Mouse (Mus musculus) midbrain, embryonic 15.5 days (tissue): ENCODE results near the gene Apbb1. TPM values are rescaled to one million over a fixed set of nuclear protein-coding genes. Genes with fewer than 3 reads are reported as not detected.

Experiments used
- ATAC-seq: fragments of 200-750 bp; cut with Nextera tagmentation; replicated peaks from 2 replicates; pipeline ENCODE4 v1.8.0; 2017; ENCODE audit warnings: moderate TSS enrichment
- H3K27ac ChIP-seq: fragments of 300-500 bp; sonication (generic); 2 replicates; pipeline ENCODE4 v1.5.1; 2015; ENCODE audit warnings: mild to moderate bottlenecking, inconsistent platforms
- H3K27me3 ChIP-seq: fragments of 300-500 bp; sonication (generic); replicated peaks from 2 replicates; pipeline ENCODE4 v1.6.1; 2015; ENCODE audit warnings: inconsistent platforms
- H3K36me3 ChIP-seq: fragments of 300-500 bp; sonication (generic); replicated peaks from 2 replicates; pipeline ENCODE4 v1.6.1; 2015; ENCODE audit warnings: inconsistent platforms
- H3K4me1 ChIP-seq: fragments of 300-500 bp; sonication (generic); 2 replicates; pipeline ENCODE4 v1.6.1; 2015; ENCODE audit warnings: inconsistent platforms
- H3K4me2 ChIP-seq: fragments of 300-500 bp; sonication (generic); 2 replicates; pipeline ENCODE4 v1.6.1; 2015; ENCODE audit warnings: inconsistent platforms, mild to moderate bottlenecking, moderate library complexity
- H3K4me3 ChIP-seq: fragments of 300-500 bp; sonication (generic); 2 replicates; pipeline ENCODE4 v1.5.1; 2015; ENCODE audit warnings: mild to moderate bottlenecking, inconsistent platforms
- H3K9ac ChIP-seq: fragments of 300-500 bp; sonication (generic); 2 replicates; pipeline ENCODE4 v1.6.1; 2015; ENCODE audit warnings: mild to moderate bottlenecking, inconsistent platforms
- H3K9me3 ChIP-seq: fragments of 300-500 bp; sonication (generic); 2 replicates; pipeline ENCODE4 v1.6.1; 2016; ENCODE audit warnings: inconsistent platforms
- WGBS: fragments of 180-500 bp; shearing (Covaris S2); methylation state at CpG from one replicate; pipeline ENCODE4 v1.1.7; 2015; ENCODE audit warnings: mixed read lengths; 5-methylcytosine and 5-hydroxymethylcytosine counted together
- polyA plus RNA-seq: library from polyadenylated mRNA; unstranded; fragments of >200 nt; fragmentation: Nextera tagmentation; extraction: Ambion mirVana; gene quantifications from 2 replicates; pipeline ENCODE4 v1.2.1, GENCODE M21; 2015

Gene Apbb1
- polyA plus RNA-seq, 1 experiment from 2014 or later = 319 TPM

DNA sequence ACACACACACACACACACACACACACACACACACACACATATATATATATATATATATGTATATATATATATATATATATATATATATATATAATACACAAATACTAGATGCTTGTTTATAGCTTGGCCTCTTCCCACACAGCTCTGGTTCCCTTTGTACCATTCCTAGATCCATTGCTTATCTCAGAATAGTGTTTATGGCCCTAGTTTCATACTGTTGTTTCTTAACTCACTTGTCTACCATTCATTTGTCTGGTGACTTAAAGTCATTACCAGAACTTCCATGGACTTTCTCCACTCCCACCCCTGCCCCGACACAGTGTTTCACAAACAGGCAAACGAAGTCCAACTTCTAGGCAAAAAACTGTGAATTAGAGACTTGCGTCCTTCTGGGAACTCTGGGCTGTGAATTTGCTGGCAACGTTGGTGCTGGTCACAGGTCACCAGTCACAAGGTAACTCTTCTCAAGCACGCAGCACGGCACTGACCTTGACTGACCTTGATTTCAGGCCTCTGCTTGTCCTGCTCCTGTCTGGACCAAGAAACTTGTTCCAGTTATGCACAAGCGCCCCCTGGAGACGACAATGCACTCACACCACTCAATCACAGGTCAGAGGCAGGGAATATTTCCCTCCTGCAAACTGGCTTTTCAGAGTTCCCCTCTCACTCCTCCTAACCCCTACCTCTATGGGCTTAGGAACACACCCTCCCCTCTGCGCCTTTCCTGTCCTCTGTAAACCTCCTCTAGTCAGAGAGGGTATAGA is 21.6 kb upstream of the Apbb1 start:
- Histone ChIP-seq H3K4me1 (no peaks in the 10 kb centered on the region), H3K9ac (no peak overlapping the region), H3K36me3 (no peaks in the 10 kb centered on the region), H3K4me3 (no peak overlapping the region), H3K4me2 (no peak overlapping the region), H3K9me3 (0 out of 2 replicates have a peak, but pooled peaks cover 3% of the 10 kb centered on the region), H3K27ac (no peak overlapping the region), H3K27me3 (no peaks in the 10 kb centered on the region)
- 0 out of 2 replicates have a peak, but pooled peaks have one; percentile 58 for ATAC-seq
- WGBS = 34% methylated on average over 9 of the region's 9 CpGs

DNA sequence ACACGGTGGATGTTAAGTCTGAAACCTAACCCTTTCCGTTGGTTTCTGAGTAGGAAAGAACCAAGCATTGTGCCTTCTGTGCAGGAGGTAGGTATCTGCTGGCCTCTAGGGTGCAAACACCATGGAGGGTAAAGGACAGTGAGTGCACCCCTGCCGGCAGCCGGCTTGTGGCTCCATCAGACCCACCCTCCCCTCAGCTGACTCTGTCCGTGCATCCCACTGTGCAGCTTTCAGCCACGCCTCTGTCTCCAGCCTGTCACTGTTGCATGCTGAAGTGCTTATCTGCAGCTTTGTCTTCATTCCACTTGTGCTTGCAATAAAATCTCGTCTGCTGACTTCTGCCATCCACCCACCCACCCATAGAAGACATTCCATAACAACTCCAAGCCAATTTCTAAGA is 8.6 kb upstream of the Apbb1 start:
- Histone ChIP-seq H3K4me3 (no peak overlapping the region), H3K9ac (no peak overlapping the region), H3K4me1 (no peaks in the 10 kb centered on the region), H3K4me2 (no peak overlapping the region), H3K36me3 (no peaks in the 10 kb centered on the region), H3K27me3 (no peaks in the 10 kb centered on the region), H3K9me3 (no peaks in the 10 kb centered on the region), H3K27ac (no peak overlapping the region)
- no peak for ATAC-seq
- WGBS = 17% methylated on average over 7 of the region's 7 CpGs

DNA sequence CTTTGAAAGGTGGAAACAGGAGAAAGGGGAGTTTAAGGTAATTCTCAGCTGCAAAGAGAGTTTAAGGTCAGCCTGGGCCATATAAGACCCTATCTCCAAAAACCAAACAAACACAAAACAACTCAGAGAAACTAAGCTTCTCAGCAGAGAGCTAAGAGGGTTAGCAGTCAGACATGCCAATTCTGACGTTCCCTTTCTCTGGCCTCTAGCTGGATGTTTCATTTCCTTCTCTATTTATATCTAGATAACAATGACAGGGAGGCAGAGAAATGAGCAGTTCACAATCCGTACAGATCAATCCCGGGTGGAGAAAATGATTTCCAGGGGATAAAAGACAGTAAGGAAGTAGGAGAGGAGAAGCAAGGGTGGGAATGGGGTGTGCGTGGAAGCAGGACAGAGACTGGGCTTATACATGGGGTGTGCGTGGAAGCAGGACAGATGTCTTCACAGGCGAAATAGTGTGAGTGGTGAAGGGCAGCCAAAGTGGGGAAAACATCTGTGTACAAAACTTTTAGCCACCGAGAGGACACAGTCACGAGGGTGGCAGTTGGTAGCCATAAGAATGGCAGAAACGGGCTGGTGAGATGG is 7.0 kb upstream of the Apbb1 start:
- H3K4me2 ChIP-seq = no peak overlapping the region
- ATAC-seq = no peak
- no peaks in the 10 kb centered on the region for H3K36me3 ChIP-seq
- H3K4me1 ChIP-seq = no peaks in the 10 kb centered on the region
- no peak overlapping the region for H3K4me3 ChIP-seq
- H3K9me3 ChIP-seq = no peaks in the 10 kb centered on the region
- H3K27ac ChIP-seq = no peak overlapping the region
- H3K27me3 ChIP-seq = no peaks in the 10 kb centered on the region
- H3K9ac ChIP-seq = no peak overlapping the region
- 69% methylated on average over 9 of the region's 9 CpGs for WGBS

DNA sequence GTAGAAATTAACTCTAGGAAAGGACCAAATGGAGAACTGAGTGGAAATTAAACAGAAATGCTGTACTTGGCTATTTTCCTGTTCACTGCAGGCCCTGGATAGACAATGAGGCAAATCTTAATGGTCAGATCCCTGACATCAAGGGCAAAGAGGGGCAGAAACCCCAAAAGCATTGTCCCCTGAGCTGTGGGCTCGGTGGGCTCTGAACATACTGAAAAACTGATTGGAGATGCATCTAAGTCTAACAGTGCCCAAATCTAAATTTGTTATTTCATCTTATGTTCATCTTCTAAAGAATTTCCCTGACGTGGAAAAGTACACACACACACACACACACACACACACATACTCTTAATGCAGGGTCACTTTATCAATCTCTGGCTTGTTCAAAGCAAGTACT is 506 bp upstream of the Apbb1 start:
- peak overlapping the region; percentile 99 for H3K27ac ChIP-seq
- peaks cover 32% of the 10 kb centered on the region for H3K4me1 ChIP-seq
- H3K9me3 ChIP-seq = no peaks in the 10 kb centered on the region
- no peaks in the 10 kb centered on the region for H3K27me3 ChIP-seq
- no peak for ATAC-seq
- WGBS = 62% methylated on average over 2 of the region's 2 CpGs
- H3K9ac ChIP-seq = peak overlapping the region; percentile 95; the same call in 1 of the 2 replicates
- H3K36me3 ChIP-seq = no peaks in the 10 kb centered on the region
- peak overlapping the region; percentile 92 for H3K4me3 ChIP-seq
- peak overlapping the region; percentile 65 for H3K4me2 ChIP-seq

DNA sequence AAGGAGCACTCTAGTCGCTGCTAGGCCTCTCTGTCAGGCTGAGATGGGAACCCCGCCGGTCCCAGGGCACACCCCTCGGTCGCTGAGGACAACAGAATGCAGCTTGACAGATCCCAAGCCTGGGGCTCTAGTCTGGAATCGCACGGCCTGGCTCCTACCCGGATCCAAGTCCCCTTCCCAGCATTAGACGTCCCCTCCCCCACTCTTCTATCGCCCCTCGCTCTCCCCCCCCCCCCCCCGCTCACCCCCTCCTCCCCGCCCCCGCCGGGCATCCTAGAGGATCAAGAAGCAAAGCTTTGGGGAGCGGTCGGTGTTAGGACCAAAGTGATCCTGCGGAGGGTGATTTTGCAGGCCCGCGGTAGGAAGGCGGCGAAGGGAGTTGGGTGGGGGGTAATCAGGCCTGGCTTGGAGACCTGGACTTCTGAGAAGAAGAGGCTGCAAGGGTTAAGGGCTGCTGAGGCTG is 795 bp downstream of the Apbb1 start:
- Histone ChIP-seq H3K9me3 (no peaks in the 10 kb centered on the region), H3K4me3 (peak overlapping the region; percentile 92), H3K9ac (peak overlapping the region; percentile 95), H3K4me1 (peaks cover 45% of the 10 kb centered on the region), H3K36me3 (no peaks in the 10 kb centered on the region), H3K27ac (peak overlapping the region; percentile 99), H3K27me3 (no peaks in the 10 kb centered on the region), H3K4me2 (peak overlapping the region; percentile 65)
- 0% methylated on average over 15 of the region's 22 CpGs for WGBS
- ATAC-seq = peak; percentile 73

DNA sequence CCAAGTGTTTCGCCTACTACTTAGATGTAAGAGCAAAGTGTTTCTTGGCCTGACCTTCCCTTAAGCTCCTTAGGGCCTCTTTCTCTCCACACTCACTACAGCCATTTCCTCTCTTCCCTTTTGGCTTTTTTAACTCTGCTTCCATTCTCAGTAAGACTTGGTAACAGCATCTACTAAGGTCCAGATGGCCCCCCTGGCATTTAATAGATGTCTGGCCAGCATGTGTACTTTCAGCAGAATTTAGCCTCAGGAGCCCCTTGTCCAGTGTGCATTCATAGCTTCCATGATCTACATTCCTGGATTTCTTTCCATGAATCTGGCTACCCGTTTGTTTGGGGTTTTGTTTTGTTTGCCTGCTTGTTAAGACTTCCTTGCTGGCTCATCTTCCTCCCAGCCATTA is 3.0 kb downstream of the Apbb1 start:
- no peaks in the 10 kb centered on the region for H3K9me3 ChIP-seq
- no peaks in the 10 kb centered on the region for H3K27me3 ChIP-seq
- H3K4me3 ChIP-seq = no peak overlapping the region
- no peak overlapping the region for H3K27ac ChIP-seq
- H3K4me1 ChIP-seq = peaks cover 54% of the 10 kb centered on the region
- no peak overlapping the region for H3K9ac ChIP-seq
- H3K36me3 ChIP-seq = peaks cover 7% of the 10 kb centered on the region
- 80% methylated on average over 2 of the region's 2 CpGs for WGBS
- ATAC-seq = no peak
- H3K4me2 ChIP-seq = no peak overlapping the region

DNA sequence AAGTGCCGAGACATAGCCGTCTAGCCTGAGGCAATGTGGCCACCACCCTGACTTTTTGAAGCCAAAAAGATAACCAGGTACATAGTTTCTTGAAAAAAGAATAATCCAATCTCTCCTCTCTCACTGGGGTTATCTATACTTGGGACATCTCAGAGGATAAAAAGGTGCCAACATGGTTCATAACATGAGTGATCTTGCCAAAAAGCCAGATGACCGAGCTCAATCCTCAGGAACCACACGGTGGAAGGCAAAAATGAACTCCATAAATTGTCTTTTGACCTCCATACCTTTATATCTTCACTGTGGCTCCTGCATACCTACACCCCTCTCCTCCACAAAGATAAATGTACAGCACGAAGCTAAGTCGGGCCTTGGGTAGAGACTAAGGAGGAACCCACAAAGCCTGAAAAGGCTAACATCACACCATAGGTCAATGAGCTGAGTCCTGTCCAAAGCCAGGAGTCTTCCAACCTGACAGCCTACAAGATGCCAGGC is 4.0 kb downstream of the Apbb1 start:
- Histone ChIP-seq H3K9me3 (no peaks in the 10 kb centered on the region), H3K27ac (no peak overlapping the region), H3K9ac (no peak overlapping the region), H3K4me2 (no peak overlapping the region), H3K4me1 (peaks cover 63% of the 10 kb centered on the region), H3K27me3 (no peaks in the 10 kb centered on the region), H3K4me3 (no peak overlapping the region), H3K36me3 (peaks cover 14% of the 10 kb centered on the region)
- no peak for ATAC-seq
- WGBS = 93% methylated on average over 6 of the region's 6 CpGs

DNA sequence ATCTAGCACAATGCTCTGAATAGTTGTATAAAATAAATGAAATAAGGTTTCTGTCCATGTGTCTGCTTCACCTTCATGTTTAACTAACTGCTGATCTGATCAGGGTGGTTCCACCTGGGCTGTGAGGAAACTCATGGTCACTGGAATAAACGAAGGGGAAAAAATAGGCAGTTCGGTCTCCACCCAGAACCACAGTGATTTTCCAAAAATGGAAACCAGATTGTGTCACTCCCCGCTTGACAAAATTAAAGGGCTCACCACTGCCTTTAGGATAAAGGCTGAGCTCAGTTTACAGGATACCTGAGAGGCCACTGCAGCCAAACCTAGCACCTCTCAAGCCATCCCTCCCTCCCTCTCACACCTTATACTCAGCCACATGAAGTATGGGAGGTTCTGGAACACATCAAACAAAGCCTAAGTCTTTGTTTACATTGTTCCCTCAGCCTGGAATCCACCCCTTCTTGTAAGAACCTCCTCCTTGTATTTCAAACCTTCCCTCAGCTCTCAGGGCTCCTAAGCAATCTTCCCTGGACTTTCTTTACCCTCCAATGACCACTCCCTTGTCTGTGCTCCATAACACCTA is 5.2 kb downstream of the Apbb1 start:
- Histone ChIP-seq H3K27me3 (no peaks in the 10 kb centered on the region), H3K9me3 (no peaks in the 10 kb centered on the region), H3K9ac (no peak overlapping the region), H3K4me3 (no peak overlapping the region), H3K36me3 (peaks cover 14% of the 10 kb centered on the region), H3K4me2 (no peak overlapping the region), H3K4me1 (peaks cover 63% of the 10 kb centered on the region), H3K27ac (no peak overlapping the region)
- 93% methylated on average over 3 of the region's 3 CpGs for WGBS
- no peak for ATAC-seq

DNA sequence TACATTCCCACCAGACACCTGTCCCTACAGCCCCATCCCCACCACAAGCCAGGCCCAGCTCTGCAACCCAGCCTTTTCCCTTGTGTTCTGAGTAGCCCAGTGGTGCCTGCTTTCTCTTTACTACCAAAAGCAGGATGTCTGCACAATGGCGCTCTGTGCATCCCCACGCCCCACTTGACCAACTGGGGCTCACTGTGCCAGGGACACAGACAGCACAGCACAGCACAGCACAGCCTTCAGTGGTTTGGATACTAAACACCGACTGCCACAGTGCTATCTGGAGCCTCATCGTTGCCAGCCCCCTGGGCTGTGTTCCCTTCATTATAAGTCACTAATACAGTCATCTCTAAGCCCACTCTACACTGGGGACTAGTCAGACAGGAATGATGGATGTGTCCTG is 6.9 kb downstream of the Apbb1 start:
- Histone ChIP-seq H3K9me3 (no peaks in the 10 kb centered on the region), H3K27me3 (no peaks in the 10 kb centered on the region), H3K27ac (no peak overlapping the region), H3K9ac (no peak overlapping the region), H3K4me3 (no peak overlapping the region), H3K4me1 (peaks cover 73% of the 10 kb centered on the region), H3K4me2 (no peak overlapping the region), H3K36me3 (peaks cover 14% of the 10 kb centered on the region)
- ATAC-seq = no peak
- 87% methylated on average over 4 of the region's 4 CpGs for WGBS

DNA sequence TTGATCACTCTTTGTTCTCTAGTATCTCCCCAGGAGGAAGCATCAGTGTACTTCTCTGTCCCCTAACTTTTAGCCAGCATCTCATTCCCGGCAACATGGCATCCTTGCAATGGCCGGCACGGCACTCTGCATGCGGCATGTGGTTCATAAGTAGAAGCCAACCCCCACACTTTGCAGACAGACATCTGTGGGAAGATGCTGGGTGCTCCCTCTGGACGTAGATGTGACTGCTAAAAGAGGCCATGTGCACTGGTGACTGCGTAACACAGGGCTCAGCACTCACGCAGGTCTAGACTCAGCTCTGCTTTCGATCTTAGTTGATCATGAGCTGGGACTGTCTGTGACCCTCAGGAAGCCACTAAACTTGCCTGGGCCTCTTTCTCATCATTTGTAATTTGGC is 8.5 kb downstream of the Apbb1 start:
- H3K4me1 ChIP-seq = peaks cover 73% of the 10 kb centered on the region
- H3K27me3 ChIP-seq = no peaks in the 10 kb centered on the region
- H3K27ac ChIP-seq = no peak overlapping the region
- peaks cover 14% of the 10 kb centered on the region for H3K36me3 ChIP-seq
- no peak overlapping the region for H3K9ac ChIP-seq
- no peak overlapping the region for H3K4me3 ChIP-seq
- H3K9me3 ChIP-seq = no peaks in the 10 kb centered on the region
- WGBS = 92% methylated on average over 8 of the region's 8 CpGs
- H3K4me2 ChIP-seq = no peak overlapping the region
- no peak for ATAC-seq

DNA sequence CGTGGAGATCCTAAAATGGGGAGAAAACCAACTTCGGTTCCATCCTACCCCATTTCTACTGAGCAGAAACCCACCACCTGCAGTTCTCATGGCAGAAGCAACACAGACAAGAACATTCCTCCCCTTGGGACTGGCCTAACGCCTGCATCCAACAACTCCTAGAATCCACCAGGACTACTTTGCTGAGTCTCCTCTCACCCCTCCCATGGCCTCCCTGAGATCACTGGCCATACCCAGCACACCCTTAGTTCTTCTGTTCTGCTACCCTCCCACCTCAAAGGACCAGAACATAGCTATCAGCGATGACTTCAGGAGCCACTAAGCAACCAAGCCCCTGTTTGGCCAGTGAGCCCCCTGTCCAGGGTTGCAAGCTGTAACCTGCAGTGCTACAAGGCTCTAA is 10.7 kb downstream of the Apbb1 start:
- H3K4me1 ChIP-seq = peaks cover 64% of the 10 kb centered on the region
- H3K27me3 ChIP-seq = no peaks in the 10 kb centered on the region
- H3K4me3 ChIP-seq = no peak overlapping the region
- ATAC-seq = no peak
- peak overlapping the region; percentile 56 for H3K4me2 ChIP-seq
- peak overlapping the region; percentile 89 for H3K27ac ChIP-seq
- peaks cover 29% of the 10 kb centered on the region for H3K36me3 ChIP-seq
- WGBS = 72% methylated on average over 4 of the region's 4 CpGs
- H3K9ac ChIP-seq = no peak overlapping the region
- H3K9me3 ChIP-seq = no peaks in the 10 kb centered on the region
